Mouse (Mus musculus) neural tube, embryonic 14.5 days (tissue): ENCODE data around the gene Slc7a1. TPM values are rescaled to one million over a fixed set of nuclear protein-coding genes. Genes with fewer than 3 reads are reported as not detected.
A peak's percentile ranks its signal among the peaks of the same experiment; 100 is the strongest.

ENCODE experiments used
- ATAC-seq: fragments of 200-750 bp; cut with Nextera tagmentation; 2 replicates; pipeline ENCODE4 v1.8.0; 2017; ENCODE audit warnings: low read depth, mild to moderate bottlenecking, moderate TSS enrichment, moderate library complexity
- H3K27ac ChIP-seq: fragments of 300-500 bp; sonication (generic); 2 replicates; pipeline ENCODE4 v1.5.1; 2014; ENCODE audit warnings: low read depth, mild to moderate bottlenecking, control low read depth, low read length, moderate library complexity, mixed read lengths
- H3K27me3 ChIP-seq: fragments of 300-500 bp; sonication (generic); 2 replicates; pipeline ENCODE4 v1.6.1; 2014; ENCODE audit warnings: low read length; ENCODE audit not compliant: control insufficient read depth, insufficient read depth
- H3K36me3 ChIP-seq: fragments of 300-500 bp; sonication (generic); 2 replicates; pipeline ENCODE4 v1.6.1; 2014; ENCODE audit warnings: low read length, mixed read lengths; ENCODE audit not compliant: control insufficient read depth, insufficient read depth
- H3K4me1 ChIP-seq: fragments of 300-500 bp; sonication (generic); 2 replicates; pipeline ENCODE4 v1.6.1; 2014; ENCODE audit warnings: low read length; ENCODE audit not compliant: control insufficient read depth, insufficient read depth
- H3K4me2 ChIP-seq: fragments of 300-500 bp; sonication (generic); 2 replicates; pipeline ENCODE4 v1.6.1; 2014; ENCODE audit warnings: mild to moderate bottlenecking, low read depth, low read length, control low read depth
- H3K4me3 ChIP-seq: fragments of 300-500 bp; sonication (generic); 2 replicates; pipeline ENCODE4 v1.5.1; 2014; ENCODE audit warnings: low read depth, low read length, control low read depth, mixed read lengths
- H3K9ac ChIP-seq: fragments of 300-500 bp; sonication (generic); replicated peaks from 2 replicates; pipeline ENCODE4 v1.6.1; 2014; ENCODE audit warnings: low read depth, mild to moderate bottlenecking, control low read depth, low read length, mixed read lengths
- H3K9me3 ChIP-seq: fragments of 300-500 bp; sonication (generic); 2 replicates; pipeline ENCODE4 v1.6.1; 2016; ENCODE audit warnings: low read length; ENCODE audit not compliant: control insufficient read depth
- WGBS: fragments of 180-500 bp; shearing (Covaris S2); extraction: QIAGEN DNeasy Blood & Tissue Kit; methylation state at CpG from one replicate; pipeline ENCODE4 v1.1.7; 2014; 5-methylcytosine and 5-hydroxymethylcytosine counted together
- polyA plus RNA-seq: library from polyadenylated mRNA; unstranded; fragments of >200 nt; fragmentation: Nextera tagmentation; extraction: Ambion mirVana; gene quantifications from 2 replicates; pipeline ENCODE4 v1.2.1, GENCODE M21; 2014

Gene Slc7a1
- polyA plus RNA-seq, 1 experiment from 2014 or later = 50.0 TPM

DNA sequence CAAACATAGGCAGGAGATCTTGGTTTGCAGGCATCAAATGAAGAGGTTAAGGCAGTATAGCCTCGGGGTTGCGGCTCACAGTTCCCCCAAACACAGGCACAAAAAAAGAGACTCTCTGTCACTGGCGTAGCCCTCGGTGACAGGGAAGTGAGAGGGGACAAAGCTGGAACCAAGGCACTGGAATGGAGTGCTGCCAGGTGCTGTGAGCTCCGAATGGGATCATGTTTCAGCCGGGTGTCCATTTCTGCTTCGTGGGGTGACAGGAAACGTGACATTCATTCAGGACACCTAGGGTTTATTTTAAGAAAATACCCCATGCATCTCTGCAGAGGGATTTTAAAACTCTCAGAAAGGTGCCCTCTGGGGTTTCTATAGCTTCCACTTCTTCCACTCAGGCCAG, 45.2 kb downstream of the Slc7a1 start:
- Histone ChIP-seq H3K4me2 (no peak overlapping the region), H3K27me3 (no peaks in the 10 kb centered on the region), H3K27ac (no peak overlapping the region), H3K9ac (no peak overlapping the region), H3K36me3 (no peaks in the 10 kb centered on the region), H3K4me3 (no peak overlapping the region), H3K4me1 (no peaks in the 10 kb centered on the region), H3K9me3 (no peaks in the 10 kb centered on the region)
- WGBS = 72% methylated on average over 8 of the region's 8 CpGs
- no peak for ATAC-seq

DNA sequence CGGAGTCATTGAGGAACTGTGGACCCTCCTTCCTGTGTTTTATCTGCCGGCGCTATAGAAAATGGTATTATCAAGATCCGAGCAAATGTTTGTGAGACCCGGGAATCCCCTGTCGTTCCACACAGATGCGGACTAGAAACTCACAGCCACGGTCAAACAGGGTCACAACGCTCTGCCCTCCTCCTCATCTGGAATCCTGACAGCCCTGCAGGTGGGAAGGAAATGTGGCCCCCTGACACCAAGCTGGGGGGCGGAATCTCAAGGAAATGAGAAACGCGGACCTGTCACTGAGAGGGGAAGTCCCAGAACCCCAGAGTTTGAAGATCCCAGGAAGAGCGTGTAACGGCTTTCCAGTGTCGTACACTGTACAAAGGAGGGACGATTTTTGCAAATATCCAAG, 46.3 kb downstream of the Slc7a1 start:
- Histone ChIP-seq H3K27me3 (no peaks in the 10 kb centered on the region), H3K36me3 (no peaks in the 10 kb centered on the region), H3K27ac (no peak overlapping the region), H3K9me3 (no peaks in the 10 kb centered on the region), H3K4me2 (no peak overlapping the region), H3K4me1 (no peaks in the 10 kb centered on the region), H3K4me3 (no peak overlapping the region), H3K9ac (no peak overlapping the region)
- no peak for ATAC-seq
- WGBS = 88% methylated on average over 16 of the region's 16 CpGs

DNA sequence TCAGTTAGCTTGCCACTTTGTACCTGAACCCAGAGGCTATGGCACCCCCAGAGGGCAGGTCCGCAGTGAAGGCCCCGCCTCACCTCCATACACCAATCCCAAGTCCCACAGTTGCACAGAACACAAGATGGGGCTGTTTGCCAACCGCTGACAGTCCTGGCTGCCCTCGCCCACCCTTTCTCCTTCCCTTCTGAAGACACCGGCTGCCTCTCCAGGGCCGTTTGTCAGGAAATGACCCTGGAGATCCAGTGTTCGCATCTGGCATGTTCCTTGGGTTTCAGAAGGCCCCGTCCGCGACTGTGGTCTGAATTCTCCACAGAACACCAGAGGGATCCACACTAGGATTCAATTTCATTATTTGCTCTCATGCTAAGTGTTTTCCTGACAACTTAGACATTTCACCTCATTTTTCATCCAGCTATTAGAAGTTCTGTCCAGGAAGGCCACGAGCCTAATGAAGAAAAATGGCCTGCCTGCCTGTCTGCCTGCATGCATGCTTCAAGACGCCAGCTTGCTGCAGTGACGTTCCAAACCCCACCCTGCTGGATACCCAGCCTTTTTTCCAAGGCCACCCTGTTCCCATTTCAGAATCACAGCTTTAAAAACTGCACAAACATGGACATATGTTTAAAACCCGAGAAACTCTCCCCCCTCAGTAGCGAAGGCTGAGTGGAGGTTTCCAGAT, 50.2 kb downstream of the Slc7a1 start:
- H3K4me1 ChIP-seq = no peaks in the 10 kb centered on the region
- no peaks in the 10 kb centered on the region for H3K27me3 ChIP-seq
- H3K9ac ChIP-seq = no peak overlapping the region
- H3K9me3 ChIP-seq = no peaks in the 10 kb centered on the region
- WGBS = 73% methylated on average over 15 of the region's 15 CpGs
- no peak overlapping the region; the same call in 1 of the 2 replicates for H3K27ac ChIP-seq
- H3K4me2 ChIP-seq = no peak overlapping the region
- peak; percentile 28; the same call in 1 of the 2 replicates for ATAC-seq
- H3K4me3 ChIP-seq = no peak overlapping the region
- H3K36me3 ChIP-seq = no peaks in the 10 kb centered on the region

DNA sequence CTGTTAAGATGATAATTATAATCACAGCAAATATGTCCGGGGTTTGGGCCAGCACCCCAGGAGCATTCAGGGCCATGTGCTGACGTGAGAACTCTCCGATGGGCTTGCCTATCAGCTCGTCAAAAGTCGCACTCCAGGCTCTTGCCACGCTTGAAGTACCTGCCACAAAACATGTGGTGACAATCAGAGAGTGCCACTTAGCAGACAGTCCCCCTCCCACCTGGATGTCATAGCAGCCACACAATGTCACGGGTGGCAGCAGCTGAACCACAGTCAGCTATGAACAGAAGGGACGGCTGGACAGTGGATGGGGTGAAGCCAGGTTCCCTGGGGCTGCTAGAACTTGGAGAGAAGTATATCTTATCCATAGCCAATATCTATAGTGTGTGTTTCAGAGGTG, 51.6 kb downstream of the Slc7a1 start:
- no peaks in the 10 kb centered on the region for H3K4me1 ChIP-seq
- ATAC-seq = no peak
- no peak overlapping the region for H3K27ac ChIP-seq
- H3K27me3 ChIP-seq = no peaks in the 10 kb centered on the region
- no peak overlapping the region for H3K4me2 ChIP-seq
- no peaks in the 10 kb centered on the region for H3K36me3 ChIP-seq
- WGBS = 72% methylated on average over 8 of the region's 8 CpGs
- no peak overlapping the region for H3K4me3 ChIP-seq
- no peak overlapping the region for H3K9ac ChIP-seq
- H3K9me3 ChIP-seq = no peaks in the 10 kb centered on the region

DNA sequence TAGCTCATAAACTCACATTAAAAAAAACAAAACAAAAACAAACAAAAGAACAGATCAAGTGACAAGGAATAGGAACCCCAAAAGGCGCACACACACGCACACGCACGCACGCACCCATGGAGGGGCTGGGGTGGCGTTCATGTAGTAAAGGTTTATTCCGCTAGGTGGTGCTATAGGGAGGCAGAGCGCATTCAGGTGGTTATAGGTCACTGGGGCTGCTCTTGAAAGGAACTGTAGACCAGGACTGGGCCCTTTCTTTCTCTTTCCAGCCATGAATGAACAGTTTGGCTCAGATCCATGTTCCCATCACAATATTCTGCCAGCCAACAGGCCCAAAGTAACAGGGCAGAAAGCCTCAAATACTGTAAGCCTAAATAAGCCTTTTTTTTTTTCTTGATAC, 53.2 kb downstream of the Slc7a1 start:
- no peaks in the 10 kb centered on the region for H3K36me3 ChIP-seq
- peaks cover 2% of the 10 kb centered on the region; the same call in 1 of the 2 replicates for H3K4me1 ChIP-seq
- H3K9ac ChIP-seq = no peak overlapping the region
- ATAC-seq = no peak
- H3K9me3 ChIP-seq = no peaks in the 10 kb centered on the region
- H3K4me3 ChIP-seq = no peak overlapping the region
- H3K27me3 ChIP-seq = no peaks in the 10 kb centered on the region
- no peak overlapping the region for H3K4me2 ChIP-seq
- WGBS = 87% methylated on average over 8 of the region's 8 CpGs
- H3K27ac ChIP-seq = no peak overlapping the region

DNA sequence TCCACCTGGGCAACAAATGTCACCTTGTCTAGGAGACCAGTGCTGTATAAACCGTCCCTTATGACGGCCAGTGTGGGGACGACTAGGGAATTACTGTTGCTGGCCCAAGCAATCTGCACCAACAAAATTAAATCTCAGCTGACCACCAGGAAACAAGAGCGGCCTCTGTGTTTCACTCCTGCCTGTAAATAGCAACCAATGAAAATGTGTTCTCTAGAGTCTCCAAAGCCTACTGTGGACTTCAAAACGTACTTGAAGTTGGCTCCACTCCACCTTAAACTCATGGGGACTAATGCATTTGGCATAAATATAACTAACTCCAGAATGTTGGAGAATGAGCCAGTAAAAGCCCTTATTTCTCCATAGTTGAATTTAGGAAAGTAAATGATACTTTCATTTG, 55.3 kb downstream of the Slc7a1 start:
- Histone ChIP-seq H3K4me2 (no peak overlapping the region), H3K4me3 (no peak overlapping the region), H3K9me3 (no peaks in the 10 kb centered on the region), H3K27ac (no peak overlapping the region), H3K9ac (no peak overlapping the region), H3K4me1 (peaks cover 2% of the 10 kb centered on the region; the same call in 1 of the 2 replicates), H3K27me3 (no peaks in the 10 kb centered on the region), H3K36me3 (no peaks in the 10 kb centered on the region)
- ATAC-seq = no peak
- 84% methylated on average over 5 of the region's 5 CpGs for WGBS

DNA sequence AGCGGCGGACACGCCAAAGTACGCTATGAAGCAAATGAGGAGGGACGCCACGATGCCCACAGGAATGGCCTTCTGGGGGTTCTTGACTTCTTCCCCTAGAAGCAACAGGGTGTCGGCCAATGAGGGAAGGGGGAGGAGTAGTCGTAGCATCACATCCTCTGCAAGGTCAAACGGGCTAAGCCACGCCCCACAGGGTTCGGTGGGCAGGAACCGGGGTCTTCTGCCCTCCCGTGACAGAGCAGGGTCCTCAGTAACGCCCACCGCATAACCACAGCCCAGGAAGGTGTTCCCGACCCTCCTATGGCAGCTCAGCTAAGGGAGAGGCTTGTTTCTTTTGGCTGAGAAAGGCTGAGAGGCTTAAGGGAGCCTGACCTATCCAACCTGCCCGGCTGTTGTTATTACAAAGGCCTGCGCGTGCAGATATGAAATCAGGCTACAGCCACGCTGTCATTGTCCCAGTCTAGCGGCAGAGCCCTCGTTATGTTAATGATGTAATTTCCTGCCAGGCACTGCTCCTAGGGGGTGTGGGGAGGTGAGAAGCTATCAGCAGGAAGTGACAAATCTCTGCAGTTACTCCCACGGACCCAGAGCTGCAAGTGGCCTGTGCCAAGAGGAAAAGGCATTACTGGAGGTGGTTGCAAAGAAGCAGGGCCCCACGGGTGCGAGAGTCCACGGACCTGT, 57.5 kb downstream of the Slc7a1 start:
- Histone ChIP-seq H3K4me1 (peaks cover 2% of the 10 kb centered on the region; the same call in 1 of the 2 replicates), H3K4me3 (no peak overlapping the region), H3K9me3 (no peaks in the 10 kb centered on the region), H3K27me3 (no peaks in the 10 kb centered on the region), H3K36me3 (no peaks in the 10 kb centered on the region), H3K27ac (peak overlapping the region; percentile 48), H3K4me2 (peak overlapping the region; percentile 32), H3K9ac (no peak overlapping the region)
- 39% methylated on average over 26 of the region's 26 CpGs for WGBS
- ATAC-seq = peak; percentile 69

DNA sequence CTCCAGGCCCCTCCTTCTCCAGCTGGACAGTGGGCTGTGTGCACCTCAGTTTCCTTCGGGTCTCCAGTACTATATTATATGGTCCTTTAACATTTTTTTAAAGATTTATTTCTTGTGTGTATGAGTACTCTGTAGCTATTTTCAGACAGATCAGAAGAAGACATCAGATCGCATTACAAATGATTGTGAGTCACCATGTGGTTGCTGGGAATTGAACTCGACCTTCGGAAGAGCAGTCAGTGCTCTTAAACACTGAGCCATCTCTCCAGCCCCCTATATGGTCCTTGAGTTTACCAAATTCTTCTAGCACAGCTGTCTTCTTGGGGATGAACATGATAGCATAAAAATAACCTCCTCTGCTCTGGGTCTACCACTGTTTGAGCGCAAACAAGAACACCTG, 60.6 kb downstream of the Slc7a1 start:
- no peaks in the 10 kb centered on the region for H3K27me3 ChIP-seq
- no peak overlapping the region for H3K4me3 ChIP-seq
- H3K27ac ChIP-seq = no peak overlapping the region
- no peak for ATAC-seq
- WGBS = 96% methylated on average over 5 of the region's 5 CpGs
- no peaks in the 10 kb centered on the region for H3K9me3 ChIP-seq
- no peaks in the 10 kb centered on the region for H3K36me3 ChIP-seq
- no peak overlapping the region for H3K4me2 ChIP-seq
- peaks cover 2% of the 10 kb centered on the region; the same call in 1 of the 2 replicates for H3K4me1 ChIP-seq
- no peak overlapping the region for H3K9ac ChIP-seq

DNA sequence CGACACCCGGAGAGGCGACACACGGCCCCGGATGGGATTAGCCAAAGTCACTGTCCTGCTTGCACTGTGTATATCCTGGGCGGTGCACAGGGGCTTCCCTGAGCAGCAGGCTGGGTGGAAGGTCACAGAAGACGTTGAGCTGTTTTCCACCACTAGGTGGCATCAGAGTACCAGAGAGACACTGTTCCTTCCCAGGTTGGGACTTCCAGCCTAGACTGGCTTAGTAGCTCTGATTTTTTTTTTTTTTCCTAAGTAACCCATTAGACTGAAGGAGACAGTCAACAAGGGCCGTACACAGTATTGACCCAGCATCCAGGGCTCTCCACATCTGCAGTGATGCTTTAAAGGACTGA, 67.1 kb downstream of the Slc7a1 start:
- Histone ChIP-seq H3K4me3 (no peak overlapping the region), H3K27ac (no peak overlapping the region), H3K9me3 (no peaks in the 10 kb centered on the region), H3K4me2 (no peak overlapping the region), H3K9ac (no peak overlapping the region), H3K36me3 (no peaks in the 10 kb centered on the region), H3K4me1 (no peaks in the 10 kb centered on the region), H3K27me3 (no peaks in the 10 kb centered on the region)
- 45% methylated on average over 8 of the region's 8 CpGs for WGBS
- ATAC-seq = peak; percentile 86
